In the genomic region with DNA sequence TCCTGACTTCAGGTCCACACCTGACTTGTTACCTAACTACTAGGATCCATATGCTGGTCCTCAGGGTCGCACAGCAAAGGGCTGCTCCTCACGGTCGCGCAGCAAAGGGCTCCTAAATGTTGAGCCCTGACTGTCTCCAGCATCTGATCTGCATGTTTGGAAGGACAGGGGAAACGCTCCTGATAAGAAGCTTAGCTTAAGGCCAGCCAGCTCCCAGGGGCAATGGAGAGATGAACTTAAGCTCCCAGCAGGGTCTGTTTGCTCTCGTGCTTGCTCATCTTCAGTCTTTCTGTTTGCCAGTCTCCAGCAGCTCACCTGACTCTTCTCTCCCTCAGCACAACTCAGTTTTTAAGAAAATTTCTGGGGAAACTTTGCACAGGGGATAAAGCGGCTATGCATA, we compare ENCODE assay signal across 29 mouse cellular contexts. TPM values are rescaled to one million over a fixed set of nuclear protein-coding genes. Genes with fewer than 3 reads are reported as not detected.
DNase-seq lines count a peak whose midpoint lies in the region; ATAC-seq and TF ChIP-seq lines count a peak whose summit lies in the region.
"Had no signal": no experiment of that assay in that cellular context is flagged by ENCODE, and none has a peak within 500 bp of the region (broad histone marks: within the 10 kb centered on the region; RNA-seq: fewer than 3 reads in every experiment).

No protein-coding gene starts in this region.

- H3K27ac ChIP-seq in intestine, postnatal 0 days (ENCODE audit: low read depth, low read length) = peak overlapping the region; percentile 50; the same call in 1 of the 2 replicates
- peak overlapping the region; percentile 60 for H3K27ac ChIP-seq in liver, embryonic 16.5 days (ENCODE audit: low read length)
- H3K27ac ChIP-seq: embryonic facial prominence, embryonic 12.5 days; heart, embryonic 15.5 days; hindbrain, embryonic 12.5 days; hindbrain, postnatal 0 days; left cerebral cortex, adult 2 months; limb, embryonic 12.5 days; midbrain, embryonic 13.5 days; neural tube, embryonic 13.5 days had no signal

- no peaks in the 10 kb centered on the region for H3K27me3 ChIP-seq in intestine, postnatal 0 days (replicated peaks; ENCODE audit: control insufficient read depth, insufficient read depth, low read length)
- no peaks in the 10 kb centered on the region for H3K27me3 ChIP-seq in liver, embryonic 16.5 days (ENCODE audit: control insufficient read depth, insufficient read depth, low read depth, low read length)
- H3K27me3 ChIP-seq: embryonic facial prominence, embryonic 12.5 days; heart, embryonic 15.5 days; hindbrain, embryonic 12.5 days; limb, embryonic 12.5 days; megakaryocyte, embryonic 14.5 days; midbrain, embryonic 13.5 days; neural tube, embryonic 13.5 days had no signal

- ATAC-seq in intestine, postnatal 0 days = no peak
- ATAC-seq in liver, embryonic 16.5 days (ENCODE audit: low read depth) = no peak
- ATAC-seq: CD4-positive, CD25-positive, alpha-beta regulatory T cell, adult 4 months; hindbrain, postnatal 0 days; lung, postnatal 0 days; midbrain, embryonic 13.5 days had no signal

- H3K9ac ChIP-seq in intestine, postnatal 0 days (ENCODE audit: low read depth, low read length) = no peak overlapping the region
- H3K9ac ChIP-seq in liver, embryonic 16.5 days (ENCODE audit: low read depth, low read length) = no peak overlapping the region
- H3K9ac ChIP-seq: embryonic facial prominence, embryonic 12.5 days; heart, embryonic 15.5 days; hindbrain, embryonic 12.5 days; limb, embryonic 12.5 days; midbrain, embryonic 13.5 days; neural tube, embryonic 13.5 days had no signal

- no peak overlapping the region for H3K4me3 ChIP-seq in intestine, postnatal 0 days (ENCODE audit: low read depth, low read length)
- no peak overlapping the region for H3K4me3 ChIP-seq in liver, embryonic 16.5 days (ENCODE audit: low read depth, low read length)
- H3K4me3 ChIP-seq: embryonic facial prominence, embryonic 12.5 days; heart, embryonic 15.5 days; hindbrain, embryonic 12.5 days; left cerebral cortex, adult 2 months; limb, embryonic 12.5 days; megakaryocyte, embryonic 14.5 days; midbrain, embryonic 13.5 days; neural tube, embryonic 13.5 days had no signal

- TF ChIP-seq CTCF in intestine, postnatal 0 days (IDR thresholded peaks at IDR 0.05; ENCODE audit: low read depth) = no peak

- peak; percentile 69 for DNase-seq in retina, adult 2 months (ENCODE audit: low read depth, low spot score)
- no peak for DNase-seq in retina, embryonic 14.5 days (ENCODE audit: low spot score)
- DNase-seq in yolk sac, embryonic 10.5 days (ENCODE audit: low spot score) = peak; percentile 58
- no peak for DNase-seq in left cerebral cortex, adult 11 months (ENCODE audit: low spot score)
- no peak for DNase-seq in B cell, adult 2 months
- DNase-seq: adrenal gland, postnatal 14 days; cerebellum, adult 11 months; cerebellum, adult 9-10 months; embryo, embryonic 11 days; gastrocnemius, postnatal 14 days; heart, postnatal 36 days; lung, adult 18-20 months; lung, postnatal 4 days; right cerebral cortex, adult 18-20 months; thymus, postnatal 4 days had no signal

- no peaks in the 10 kb centered on the region for H3K36me3 ChIP-seq in intestine, postnatal 0 days (ENCODE audit: control insufficient read depth, insufficient read depth)
- no peaks in the 10 kb centered on the region; the same call in 1 of the 2 replicates for H3K36me3 ChIP-seq in liver, embryonic 16.5 days (ENCODE audit: control insufficient read depth, insufficient read depth)
- H3K36me3 ChIP-seq: heart, embryonic 15.5 days; hindbrain, embryonic 12.5 days had no signal

- H3K4me1 ChIP-seq in intestine, postnatal 0 days (replicated peaks; ENCODE audit: control insufficient read depth, insufficient read depth, low read length) = 0 out of 2 replicates have a peak, but pooled peaks cover 3% of the 10 kb centered on the region
- peaks cover 12% of the 10 kb centered on the region for H3K4me1 ChIP-seq in liver, embryonic 16.5 days (ENCODE audit: control insufficient read depth, low read depth, low read length)

- no peak overlapping the region for H3K4me2 ChIP-seq in intestine, postnatal 0 days (replicated peaks; ENCODE audit: low read depth)
- H3K4me2 ChIP-seq in liver, embryonic 16.5 days (ENCODE audit: low read depth, low read length) = no peak overlapping the region
- H3K4me2 ChIP-seq: embryonic facial prominence, embryonic 12.5 days; heart, embryonic 15.5 days; hindbrain, embryonic 12.5 days; limb, embryonic 12.5 days; midbrain, embryonic 13.5 days; neural tube, embryonic 13.5 days had no signal

- WGBS in intestine, postnatal 0 days = 64% methylated on average over 7 of the region's 7 CpGs
- WGBS in liver, embryonic 16.5 days (ENCODE audit: insufficient replicate concordance) = 45% methylated on average over 7 of the region's 7 CpGs

- H3K9me3 ChIP-seq in intestine, postnatal 0 days (ENCODE audit: control insufficient read depth) = no peaks in the 10 kb centered on the region
- no peaks in the 10 kb centered on the region for H3K9me3 ChIP-seq in liver, embryonic 16.5 days (replicated peaks; ENCODE audit: control insufficient read depth, low read length)
- H3K9me3 ChIP-seq: embryonic facial prominence, embryonic 12.5 days; heart, embryonic 15.5 days; hindbrain, embryonic 12.5 days; limb, embryonic 12.5 days; midbrain, embryonic 13.5 days; neural tube, embryonic 13.5 days had no signal

RNA-seq across cellular contexts. Expression of gene Gstp1, which starts 5.1 kb away (rescaled TPM):
- 746 and 756 TPM in 2 replicates for polyA plus RNA-seq in intestine, postnatal 0 days (2015; fragmentation: Nextera tagmentation; extraction: Ambion mirVana)
- 796 and 823 TPM in 2 replicates for polyA plus RNA-seq in liver, embryonic 16.5 days (2015; fragmentation: Nextera tagmentation; extraction: Ambion mirVana)

RNA-seq across cellular contexts. Expression of gene Gstp2, which starts 13.2 kb away (rescaled TPM):
- polyA plus RNA-seq in intestine, postnatal 0 days (2015; fragmentation: Nextera tagmentation; extraction: Ambion mirVana) = 151 and 182 TPM in 2 replicates
- 6.1 and 17.4 TPM in 2 replicates for polyA plus RNA-seq in liver, embryonic 16.5 days (2015; fragmentation: Nextera tagmentation; extraction: Ambion mirVana)

RNA-seq across cellular contexts. Expression of gene Ndufv1, which starts 20.1 kb away (rescaled TPM):
- 244 and 255 TPM in 2 replicates for polyA plus RNA-seq in intestine, postnatal 0 days (2015; fragmentation: Nextera tagmentation; extraction: Ambion mirVana)
- 144 and 145 TPM in 2 replicates for polyA plus RNA-seq in liver, embryonic 16.5 days (2015; fragmentation: Nextera tagmentation; extraction: Ambion mirVana)

RNA-seq across cellular contexts. Expression of gene Gstp3, which starts 26.7 kb away (rescaled TPM):
- polyA plus RNA-seq in intestine, postnatal 0 days (2015; fragmentation: Nextera tagmentation; extraction: Ambion mirVana) = 68.7 and 72.6 TPM in 2 replicates
- 95.4 and 105 TPM in 2 replicates for polyA plus RNA-seq in liver, embryonic 16.5 days (2015; fragmentation: Nextera tagmentation; extraction: Ambion mirVana)
- polyA plus RNA-seq: embryonic facial prominence, embryonic 12.5 days; forebrain, embryonic 11.5 days; hindbrain, embryonic 12.5 days; hindbrain, postnatal 0 days; limb, embryonic 12.5 days; midbrain, embryonic 13.5 days; neural tube, embryonic 13.5 days had no signal

RNA-seq across cellular contexts. Expression of gene Doc2g, which starts 29.6 kb away (rescaled TPM):
- polyA plus RNA-seq in intestine, postnatal 0 days (2015; fragmentation: Nextera tagmentation; extraction: Ambion mirVana) = 0.64 and 0.89 TPM in 2 replicates
- 0.42 and 0.75 TPM in 2 replicates for polyA plus RNA-seq in liver, embryonic 16.5 days (2015; fragmentation: Nextera tagmentation; extraction: Ambion mirVana)

Comparison
In these comparisons a context has a peak if more than half of its experiments do, and no peak if none do; other contexts are left out.
1. DNase-seq: peak in retina, adult 2 months (single experiment) and yolk sac, embryonic 10.5 days (single experiment); none in retina, embryonic 14.5 days (single experiment), left cerebral cortex, adult 11 months (single experiment) and B cell, adult 2 months (0 of 2).